Mouse (Mus musculus) regulatory T cell (primary cell): Measurements from ENCODE around the gene Fcrl6.

Experiments
- in situ Hi-C: fragments of 300-600 bp; cut with MboI, MseI; formaldehyde crosslinking; loops from one replicate; pipeline ENCODE4 v1.15.1; 2025; ENCODE audit warnings: high pct_unique_total_duplicates

Fcrl6 gene

GRCm38 (mm10) chr1:172616537-172617300 is 14.4 kb upstream of the Fcrl6 start:
- in situ Hi-C loops, result loop anchor here (10.0 kb wide), 1 partner anchor 1762 kb away; no protein-coding TSS in a partner anchor

- in situ Hi-C loops, result loop anchor here (10.0 kb wide), 1 partner anchor 1761 kb away; no protein-coding TSS in a partner anchor
These were observed 13.1 kb upstream of the Fcrl6 start for GRCm38 (mm10) chr1:172615412-172615811.

DNA sequence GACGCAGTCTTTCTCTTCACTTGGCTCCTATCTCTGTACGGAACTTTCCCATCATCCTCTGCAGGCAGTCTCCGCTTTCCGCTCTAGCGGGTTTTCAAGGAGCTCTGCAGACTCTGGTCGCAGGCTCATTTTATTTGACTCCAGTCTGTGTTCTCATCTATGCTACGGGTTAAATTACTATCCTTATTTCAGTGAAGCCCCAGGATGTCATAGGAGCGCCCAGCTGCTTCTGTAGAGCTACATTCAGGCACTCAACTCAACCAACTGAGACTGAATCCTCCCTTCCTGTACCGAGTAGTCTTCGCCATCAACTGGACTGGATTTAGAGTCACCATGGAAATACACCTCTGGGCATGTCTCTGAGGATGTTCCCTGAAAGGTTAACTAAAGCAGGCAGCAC is 12.3 kb upstream of the Fcrl6 start:
- in situ Hi-C loops, result loop anchor here (10.0 kb wide), 1 partner anchor 1760 kb away; no protein-coding TSS in a partner anchor

DNA sequence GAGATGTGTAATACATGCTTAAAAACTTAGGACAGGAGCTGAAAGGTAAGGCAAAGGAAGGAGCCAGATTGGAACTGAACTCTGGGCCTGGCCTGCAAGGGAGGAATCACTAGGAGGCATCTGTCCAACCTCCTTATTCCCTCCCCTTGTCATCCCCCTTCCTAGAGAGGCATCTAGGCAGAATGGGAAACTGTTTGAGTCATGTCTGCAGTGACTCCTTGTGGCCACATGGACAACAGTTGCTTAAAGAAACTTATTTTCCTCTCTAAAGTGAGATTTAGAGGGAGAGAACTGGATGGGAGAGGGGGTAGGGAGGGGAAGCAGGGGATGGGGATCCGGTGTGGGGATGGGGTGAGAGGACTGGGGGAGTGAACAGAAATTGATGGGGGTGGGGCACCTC is 10.4 kb upstream of the Fcrl6 start:
- in situ Hi-C loops, result loop anchor here (10.0 kb wide), 1 partner anchor 1758 kb away; no protein-coding TSS in a partner anchor

DNA sequence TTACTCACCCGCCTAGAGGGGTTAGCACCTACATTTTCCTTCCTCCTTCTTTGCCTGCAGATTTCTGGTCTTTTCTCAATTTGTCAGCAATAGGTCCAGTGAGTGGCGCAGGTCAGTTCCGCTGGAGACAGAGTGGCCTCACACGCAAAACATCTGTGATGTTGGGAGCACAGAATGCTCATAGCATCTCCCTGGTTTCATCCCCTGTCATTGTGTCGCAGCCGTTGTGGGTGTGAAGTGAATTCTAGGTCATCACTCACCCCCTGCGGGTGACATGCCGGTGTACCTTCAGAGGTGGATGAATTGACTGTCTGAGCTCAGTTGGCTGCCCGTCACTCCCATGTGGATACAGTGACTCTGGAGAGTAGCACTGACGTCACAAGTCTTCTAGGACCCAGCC is 9.0 kb upstream of the Fcrl6 start:
- in situ Hi-C loops, result loop anchor here (10.0 kb wide), 1 partner anchor 1757 kb away; no protein-coding TSS in a partner anchor

- in situ Hi-C loops, result no loop called here
These were observed 7.9 kb downstream of the Fcrl6 start for GRCm38 (mm10) chr1:172594495-172594894.

DNA sequence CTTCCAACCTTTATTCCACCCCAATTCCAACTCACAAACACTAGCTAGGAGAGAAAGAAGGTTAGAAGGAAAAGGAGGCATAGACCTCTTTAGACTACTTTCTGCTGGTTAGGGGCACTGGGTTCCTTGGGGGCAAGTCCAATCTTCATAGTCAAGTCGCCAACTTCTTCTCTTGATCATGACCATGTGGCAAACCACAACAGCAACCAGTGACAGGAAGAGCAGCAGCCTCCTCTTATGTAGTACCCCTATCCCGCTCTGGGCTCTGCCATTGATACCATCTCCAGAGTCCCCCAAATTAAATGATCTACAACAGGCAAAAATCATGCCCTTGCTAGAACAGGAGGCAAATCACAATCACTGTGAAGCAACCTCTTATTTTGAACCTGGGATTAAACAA is 8.4 kb downstream of the Fcrl6 start:
- in situ Hi-C loops, result no loop called here

- in situ Hi-C loops, result no loop called here
These were observed 9.0 kb downstream of the Fcrl6 start for GRCm38 (mm10) chr1:172593321-172593720.

DNA sequence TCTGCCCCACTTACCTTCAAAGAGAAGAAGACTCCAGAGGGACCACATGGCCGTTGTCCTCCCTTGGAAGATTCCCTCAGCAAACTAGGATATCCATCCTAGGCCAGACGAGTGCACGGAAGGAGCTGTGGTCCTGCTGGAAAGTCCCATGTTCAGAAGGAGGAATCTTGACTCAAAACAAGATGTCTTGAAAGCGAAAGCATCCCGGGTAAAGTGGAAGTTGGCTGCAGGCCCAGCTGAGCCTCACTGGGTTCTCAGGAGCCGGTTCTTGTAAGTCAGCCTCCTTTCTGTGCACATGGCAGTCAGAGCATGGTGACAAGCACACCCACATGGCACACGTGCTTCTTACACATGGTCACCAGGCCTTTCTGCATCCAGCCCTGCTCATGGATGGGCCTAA is 12.0 kb downstream of the Fcrl6 start, which contains the start of gene Slamf8:
TSS of gene Slamf8 (minus strand) at position 184 of the 400 bp plus-strand sequence.
- in situ Hi-C loops, result no loop called here

- in situ Hi-C loops, result no loop called here
These were observed 16.5 kb downstream of the Fcrl6 start for GRCm38 (mm10) chr1:172585612-172586567.

- in situ Hi-C loops, result no loop called here
These were observed 17.3 kb downstream of the Fcrl6 start for GRCm38 (mm10) chr1:172585026-172585425.

DNA sequence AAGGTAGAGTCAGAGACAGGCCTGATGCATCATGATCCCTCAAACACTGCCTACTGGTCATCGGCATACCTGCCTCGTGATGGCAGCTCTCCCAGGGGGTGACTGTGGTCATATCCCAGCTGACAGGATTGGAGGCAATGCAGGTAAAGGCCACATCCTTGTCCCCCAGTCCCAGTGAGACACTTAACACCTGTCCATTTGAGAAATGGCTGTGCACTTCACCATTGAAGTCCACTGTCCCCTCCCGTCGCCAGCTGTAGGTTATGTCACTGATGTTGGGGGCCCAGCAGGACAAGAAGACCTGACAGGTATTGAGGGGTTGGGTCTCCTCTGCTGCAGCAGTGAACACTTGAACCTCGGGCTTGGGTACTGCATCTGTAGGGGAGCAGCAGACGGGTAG is 18.1 kb downstream of the Fcrl6 start:
- in situ Hi-C loops, result no loop called here

GRCm38 (mm10) chr1:172582436-172582835 is 19.9 kb downstream of the Fcrl6 start:
- in situ Hi-C loops, result no loop called here

GRCm38 (mm10) chr1:172580116-172580515 is 22.2 kb downstream of the Fcrl6 start:
- in situ Hi-C loops, result no loop called here

GRCm38 (mm10) chr1:172567758-172568157 is 34.6 kb downstream of the Fcrl6 start:
- in situ Hi-C loops, result no loop called here

GRCm38 (mm10) chr1:172566131-172566530 is 36.2 kb downstream of the Fcrl6 start:
- in situ Hi-C loops, result no loop called here

DNA sequence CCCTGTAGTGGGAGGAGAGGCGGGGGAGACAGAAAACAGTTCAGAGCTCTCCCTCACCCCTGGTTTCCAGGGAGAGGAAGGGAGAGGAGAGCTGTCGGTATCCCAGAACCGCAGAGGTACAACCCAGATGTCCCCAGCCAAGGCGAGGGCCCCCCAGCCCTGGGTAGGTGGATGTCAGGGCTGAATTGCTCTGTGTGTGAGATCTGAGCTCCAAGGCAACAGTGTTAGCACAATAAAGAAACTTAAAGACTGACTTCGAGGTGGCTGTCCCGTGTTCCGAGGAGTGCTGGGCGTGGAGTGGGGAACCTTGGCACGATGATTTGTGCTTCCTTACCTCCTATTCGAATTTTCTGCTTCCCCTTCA is 38.9 kb downstream of the Fcrl6 start:
- in situ Hi-C loops, result no loop called here

DNA sequence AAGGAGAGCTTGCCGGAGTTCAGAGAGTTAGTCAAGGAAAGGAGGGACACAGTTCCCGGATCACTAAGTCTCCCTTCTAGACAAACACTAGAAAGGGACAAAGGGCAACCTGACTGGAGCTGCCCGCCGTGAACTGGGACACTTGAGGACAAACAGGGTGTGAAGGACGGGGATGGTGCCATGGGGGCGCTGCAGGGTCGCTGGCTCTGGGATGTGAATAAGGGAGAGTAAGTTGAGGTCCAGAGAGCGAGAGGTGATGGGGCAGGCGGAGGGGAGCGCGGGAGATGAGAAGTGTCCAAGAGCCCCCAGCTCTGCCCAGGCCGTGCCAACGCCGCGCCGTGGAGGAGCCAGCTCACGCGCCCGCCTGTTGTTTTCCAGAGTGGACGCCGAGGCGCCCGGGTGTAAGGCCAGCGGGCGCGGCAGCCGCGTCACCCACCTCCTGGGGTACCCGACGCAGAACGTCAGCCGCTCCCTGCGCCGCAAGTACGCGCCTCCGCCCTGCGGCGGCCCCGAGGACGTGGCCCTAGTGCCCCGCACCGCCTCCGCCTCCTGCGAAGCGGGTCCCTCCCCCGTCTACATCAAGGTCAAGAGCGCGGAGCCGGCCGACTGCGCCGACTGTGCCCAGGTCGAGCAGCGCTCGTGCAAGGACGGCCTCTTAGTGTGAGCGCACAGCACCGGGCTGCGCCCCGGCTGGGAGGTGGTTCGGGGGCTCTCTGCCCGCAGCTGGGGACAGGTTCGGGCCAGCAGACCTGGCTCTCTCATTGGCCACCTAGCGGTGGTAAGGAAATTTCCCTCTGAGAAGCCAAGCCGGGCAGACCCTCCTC is 39.5 kb downstream of the Fcrl6 start:
- in situ Hi-C loops, result no loop called here

DNA sequence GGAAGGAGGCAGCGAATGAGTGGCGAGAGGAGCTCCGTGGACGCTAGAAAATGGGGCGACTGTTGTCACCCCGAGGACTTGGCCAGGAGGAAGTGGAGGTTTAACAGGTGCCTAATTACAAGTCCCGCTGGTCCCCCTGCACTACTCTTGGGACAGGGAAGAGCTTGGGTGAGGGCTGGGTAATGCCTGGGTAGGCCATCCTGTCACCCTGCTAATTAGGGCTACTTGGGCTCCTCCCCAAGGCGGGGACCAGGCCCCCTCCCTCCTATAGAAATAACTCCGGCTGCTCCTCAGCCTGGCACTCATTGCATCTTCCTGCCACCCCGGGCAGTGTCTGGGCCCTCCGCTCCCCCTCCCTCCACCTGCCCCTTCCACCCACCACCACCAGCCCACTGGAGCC is 46.7 kb downstream of the Fcrl6 start, which contains the start of gene Vsig8:
TSS of gene Vsig8 (plus strand) at position 301 of the 400 bp plus-strand sequence.
- in situ Hi-C loops, result no loop called here

DNA sequence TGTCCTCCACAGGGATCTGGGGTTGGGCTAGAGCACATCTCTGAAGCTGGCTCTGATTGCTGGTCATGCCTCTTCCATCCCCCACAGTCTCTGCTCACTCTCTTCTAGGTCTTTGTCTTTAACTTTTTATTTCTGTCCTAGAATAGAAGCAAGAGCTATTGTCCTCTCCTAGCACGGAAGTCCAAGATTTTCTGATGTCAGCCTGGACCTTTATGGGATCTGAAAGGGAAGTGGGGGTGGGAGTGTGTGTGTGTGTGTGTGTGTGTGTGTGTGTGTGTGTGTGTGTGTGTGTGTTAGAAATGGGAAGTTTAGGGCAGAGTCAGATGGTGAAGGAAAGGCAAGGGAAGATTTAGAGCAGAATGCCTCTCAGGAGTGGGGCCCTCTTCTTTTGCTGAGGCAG is 49.7 kb downstream of the Fcrl6 start:
- in situ Hi-C loops, result no loop called here

- in situ Hi-C loops, result no loop called here
These were observed 51.3 kb downstream of the Fcrl6 start for GRCm38 (mm10) chr1:172551009-172551408.
